ENCODE assay signal across 1 mouse cellular context in genomic region chr4:126967864-126968821, GRCm38 (mm10).
TF ChIP-seq lines count a peak whose summit lies in the region.

Gene Zmym4, minus strand, starts transcription at chr4:126968135.

TF ChIP-seq in MEL, 35 proteins besides CTCF, POLR2A, EP300 and RAD21 (continued from another document):
- TF ChIP-seq MYC (IDR thresholded peaks at IDR 0.05; ENCODE audit: low read depth, low read length) (peak; percentile 44; the same call in 1 of the 2 replicates), JUND (IDR thresholded peaks at IDR 0.05; ENCODE audit: low read depth, low read length) (no peak), ZC3H11A (IDR thresholded peaks at IDR 0.05; ENCODE audit: low read depth, low read length) (no peak)
